Mouse (Mus musculus) adrenal gland, adult 8-10 months (tissue): ENCODE measurements at regions not wholly inside any gene's neighbourhood (a gene's known extent, or its start where the extent isn't known, plus 50 kb on each side); places are given as distances from the start of the nearest gene placed in this dataset.
A peak's percentile ranks its signal among the peaks of the same experiment; 100 is the strongest.

Experiments used
- DNase-seq: peaks from one replicate; pipeline ENCODE4 v3.0.0; 2022

- DNase-seq = no peak
Observed at GRCm38 (mm10) chr17:45966736-45967135, 65.4 kb downstream of the Vegfa start.

GRCm38 (mm10) chr17:45964031-45964430 lies 68.1 kb downstream of the Vegfa start:
- DNase-seq = no peak

- no peak for DNase-seq
Observed at GRCm38 (mm10) chr17:45963332-45963731, 68.8 kb downstream of the Vegfa start.

GRCm38 (mm10) chr17:45961626-45962319 lies 70.4 kb downstream of the Vegfa start:
- DNase-seq = peak; percentile 81

- peak; percentile 61 for DNase-seq
Observed at GRCm38 (mm10) chr17:45958094-45958881, 73.9 kb downstream of the Vegfa start.

- peak; percentile 86 for DNase-seq
Observed at GRCm38 (mm10) chr17:45955481-45955880, 76.7 kb downstream of the Vegfa start.

- no peak for DNase-seq
Observed at GRCm38 (mm10) chr17:45954824-45955223, 77.3 kb downstream of the Vegfa start.

GRCm38 (mm10) chr17:45953523-45953922 lies 78.6 kb downstream of the Vegfa start:
- DNase-seq = no peak

- peak; percentile 86 for DNase-seq
Observed at GRCm38 (mm10) chr17:45950533-45951164, 81.5 kb downstream of the Vegfa start.

- DNase-seq = no peak
Observed at GRCm38 (mm10) chr17:45949141-45949540, 83.0 kb downstream of the Vegfa start.

- no peak for DNase-seq
Observed at GRCm38 (mm10) chr17:45948314-45948935, 83.7 kb downstream of the Vegfa start.

- DNase-seq = no peak
Observed at GRCm38 (mm10) chr17:45945005-45945404, 87.2 kb downstream of the Vegfa start.

- DNase-seq = no peak
Observed at GRCm38 (mm10) chr17:45943244-45943643, 88.9 kb downstream of the Vegfa start.

GRCm38 (mm10) chr17:45941890-45942375 lies 90.2 kb downstream of the Vegfa start:
- DNase-seq = no peak

GRCm38 (mm10) chr17:45940121-45940813 lies 91.9 kb downstream of the Vegfa start:
- no peak for DNase-seq

GRCm38 (mm10) chr17:45938284-45938683 lies 93.9 kb downstream of the Vegfa start:
- no peak for DNase-seq

- no peak for DNase-seq
Observed at GRCm38 (mm10) chr17:45936577-45936976, 95.6 kb downstream of the Vegfa start.

GRCm38 (mm10) chr17:45935291-45935690 lies 96.9 kb downstream of the Vegfa start:
- DNase-seq = no peak

GRCm38 (mm10) chr17:45934002-45934401 lies 98.2 kb downstream of the Vegfa start:
- DNase-seq = no peak

- DNase-seq = no peak
Observed at GRCm38 (mm10) chr17:45933034-45933433, 99.1 kb downstream of the Vegfa start.

- DNase-seq = no peak
Observed at GRCm38 (mm10) chr17:45932611-45933010, 99.6 kb downstream of the Vegfa start.

- DNase-seq = no peak
Observed at GRCm38 (mm10) chr17:45929591-45929990, 102.6 kb downstream of the Vegfa start.
